Mouse (Mus musculus) lung, embryonic 15.5 days (tissue): ENCODE measurements around the gene Arid1b. TPM values are rescaled to one million over a fixed set of nuclear protein-coding genes. Genes with fewer than 3 reads are reported as not detected.

Experiments
- ATAC-seq: fragments of 200-750 bp; cut with Nextera tagmentation; 2 replicates; pipeline ENCODE4 v1.8.0; 2017; ENCODE audit warnings: moderate number of reproducible peaks, borderline replicate concordance; ENCODE audit not compliant: low FRiP score, low TSS enrichment; ENCODE audit errors: extremely low read depth
- H3K27ac ChIP-seq: fragments of 300-500 bp; sonication (generic); 2 replicates; pipeline ENCODE4 v1.5.1; 2015; ENCODE audit warnings: moderate library complexity, mild to moderate bottlenecking, inconsistent platforms
- H3K27me3 ChIP-seq: fragments of 300-500 bp; sonication (generic); 2 replicates; pipeline ENCODE4 v1.6.1; 2015; ENCODE audit warnings: inconsistent platforms
- H3K36me3 ChIP-seq: fragments of 300-500 bp; sonication (generic); 2 replicates; pipeline ENCODE4 v1.6.1; 2015; ENCODE audit warnings: inconsistent platforms
- H3K4me1 ChIP-seq: fragments of 300-500 bp; sonication (generic); 2 replicates; pipeline ENCODE4 v1.6.1; 2015; ENCODE audit warnings: inconsistent platforms
- H3K4me2 ChIP-seq: fragments of 300-500 bp; sonication (generic); 2 replicates; pipeline ENCODE4 v1.6.1; 2015; ENCODE audit warnings: inconsistent platforms, mild to moderate bottlenecking, moderate library complexity
- H3K4me3 ChIP-seq: fragments of 300-500 bp; sonication (generic); 2 replicates; pipeline ENCODE4 v1.5.1; 2015; ENCODE audit warnings: mild to moderate bottlenecking, inconsistent platforms
- H3K9ac ChIP-seq: fragments of 300-500 bp; sonication (generic); 2 replicates; pipeline ENCODE4 v1.6.1; 2015; ENCODE audit warnings: inconsistent platforms
- H3K9me3 ChIP-seq: fragments of 300-500 bp; sonication (generic); 2 replicates; pipeline ENCODE4 v1.6.1; 2016; ENCODE audit warnings: inconsistent platforms
- WGBS: fragments of 180-500 bp; shearing (Covaris S2); methylation state at CpG from one replicate; pipeline ENCODE4 v1.1.7; 2015; 5-methylcytosine and 5-hydroxymethylcytosine counted together
- polyA plus RNA-seq: library from polyadenylated mRNA; unstranded; fragments of >200 nt; fragmentation: Nextera tagmentation; extraction: Ambion mirVana; gene quantifications from 2 replicates; pipeline ENCODE4 v1.2.1, GENCODE M21; 2015

The Arid1b gene
- polyA plus RNA-seq, 1 experiment from 2014 or later = 10.5 TPM

DNA sequence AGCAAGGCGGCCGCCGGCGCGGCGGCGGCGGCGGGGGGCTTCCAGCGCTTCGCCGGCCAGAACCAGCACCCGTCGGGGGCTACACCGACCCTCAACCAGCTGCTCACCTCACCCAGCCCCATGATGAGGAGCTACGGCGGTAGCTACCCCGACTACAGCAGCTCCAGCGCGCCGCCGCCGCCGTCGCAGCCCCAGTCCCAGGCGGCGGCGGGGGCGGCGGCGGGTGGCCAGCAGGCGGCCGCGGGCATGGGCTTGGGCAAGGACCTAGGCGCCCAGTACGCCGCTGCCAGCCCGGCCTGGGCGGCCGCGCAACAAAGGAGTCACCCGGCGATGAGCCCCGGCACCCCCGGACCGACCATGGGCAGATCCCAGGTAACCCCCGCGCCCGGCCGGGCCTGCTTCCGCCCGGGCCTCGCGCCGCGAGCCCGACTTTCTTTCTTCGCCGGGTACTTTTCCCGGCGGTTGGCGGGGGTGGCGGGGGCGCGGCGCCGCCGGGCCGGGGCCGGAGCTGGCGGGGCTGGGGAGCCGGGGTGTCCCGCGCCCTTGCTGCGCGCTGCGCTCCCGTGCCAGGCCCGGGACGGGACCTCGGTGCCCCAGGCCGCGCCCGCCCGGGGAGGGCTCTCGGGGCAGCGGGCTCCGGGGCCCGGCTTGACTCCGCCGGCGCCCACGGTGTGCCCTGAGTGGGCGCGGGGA, 2.1 kb downstream of the Arid1b start:
- H3K4me1 ChIP-seq = peaks cover 25% of the 10 kb centered on the region
- WGBS = under 1% methylated on average over 70 of the region's 95 CpGs
- H3K27me3 ChIP-seq = no peaks in the 10 kb centered on the region
- no peaks in the 10 kb centered on the region for H3K36me3 ChIP-seq
- peak overlapping the region; percentile 99 for H3K9ac ChIP-seq
- ATAC-seq = peak; percentile 25; the same call in 1 of the 2 replicates
- H3K4me3 ChIP-seq = peak overlapping the region; percentile 96
- peak overlapping the region; percentile 100 for H3K27ac ChIP-seq
- peak overlapping the region; percentile 55 for H3K4me2 ChIP-seq
- no peaks in the 10 kb centered on the region for H3K9me3 ChIP-seq

DNA sequence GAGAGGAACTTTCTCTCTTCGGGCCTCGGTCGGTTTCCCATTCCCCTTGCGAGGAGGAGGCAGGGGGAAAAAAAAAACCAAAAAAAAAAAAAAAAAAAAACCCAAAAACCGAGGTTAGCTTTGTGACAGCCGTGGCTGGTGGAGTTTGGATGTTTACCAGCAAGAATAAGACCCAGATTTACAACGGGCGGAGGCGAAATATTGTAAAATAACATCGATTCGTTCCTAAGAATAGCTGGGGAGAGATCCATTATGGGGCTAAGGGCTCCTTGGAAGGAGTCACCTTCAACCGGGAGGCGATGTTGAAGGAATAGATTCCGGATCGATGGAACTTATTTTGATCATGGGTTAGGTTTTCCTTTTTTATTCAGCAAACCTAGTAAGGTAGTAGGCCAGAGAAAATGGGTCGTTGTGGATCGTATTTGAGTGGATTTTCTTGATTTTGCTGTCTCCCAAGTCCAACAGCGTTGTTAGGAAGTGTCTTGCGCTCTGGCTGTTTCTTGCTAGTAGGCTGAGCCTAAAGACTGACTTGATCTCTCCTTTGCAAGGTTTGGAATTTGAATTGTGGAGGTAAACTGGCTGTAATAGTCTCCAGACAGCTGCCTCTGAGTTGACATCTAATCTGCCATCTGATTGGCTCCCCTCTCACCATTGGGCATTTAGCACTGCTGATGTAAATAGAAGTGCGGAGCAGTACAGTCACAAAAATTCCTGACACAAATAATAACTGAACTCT, 2.9 kb downstream of the Arid1b start:
- H3K27me3 ChIP-seq = no peaks in the 10 kb centered on the region
- no peaks in the 10 kb centered on the region for H3K9me3 ChIP-seq
- H3K27ac ChIP-seq = peak overlapping the region; percentile 100
- under 1% methylated on average over 20 of the region's 20 CpGs for WGBS
- H3K4me1 ChIP-seq = peaks cover 32% of the 10 kb centered on the region
- H3K4me3 ChIP-seq = peak overlapping the region; percentile 96
- no peaks in the 10 kb centered on the region for H3K36me3 ChIP-seq
- no peak for ATAC-seq
- peak overlapping the region; percentile 55 for H3K4me2 ChIP-seq
- peak overlapping the region; percentile 99 for H3K9ac ChIP-seq

DNA sequence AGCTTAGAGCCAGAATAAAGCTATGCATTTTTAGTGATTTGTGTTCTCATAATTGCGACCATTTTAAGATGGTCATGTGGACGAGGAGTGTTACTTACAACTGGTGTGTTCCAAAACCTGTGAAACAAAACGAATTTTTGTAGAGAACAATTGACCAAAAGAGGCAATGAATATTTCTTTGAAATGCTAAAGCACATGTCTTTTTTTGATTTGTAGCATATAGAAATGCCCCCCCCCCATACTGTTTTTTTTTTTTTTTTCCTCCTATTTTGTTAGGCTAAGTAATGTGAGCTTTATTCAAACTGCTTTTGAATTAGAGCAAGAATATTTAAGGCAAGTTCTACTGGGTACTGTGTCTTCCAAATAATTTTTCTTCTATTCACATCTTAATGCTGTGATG, 3.8 kb downstream of the Arid1b start:
- H3K4me2 ChIP-seq = peak overlapping the region; percentile 55
- WGBS = 36% methylated on average over 3 of the region's 3 CpGs

GRCm38 (mm10) chr17:4999256-4999655, 5.1 kb downstream of the Arid1b start:
- 24% methylated on average over 1 of the region's 1 CpGs for WGBS
- H3K9ac ChIP-seq = no peak overlapping the region
- H3K36me3 ChIP-seq = no peaks in the 10 kb centered on the region
- no peaks in the 10 kb centered on the region for H3K27me3 ChIP-seq
- H3K9me3 ChIP-seq = no peaks in the 10 kb centered on the region
- peaks cover 49% of the 10 kb centered on the region for H3K4me1 ChIP-seq
- H3K27ac ChIP-seq = no peak overlapping the region
- no peak overlapping the region for H3K4me3 ChIP-seq
- no peak overlapping the region for H3K4me2 ChIP-seq
- no peak for ATAC-seq

More for the DNA sequence above, 3.8 kb downstream of the Arid1b start:
- H3K4me1 ChIP-seq = peaks cover 38% of the 10 kb centered on the region
- no peak for ATAC-seq
- H3K36me3 ChIP-seq = no peaks in the 10 kb centered on the region
- no peak overlapping the region for H3K27ac ChIP-seq
- H3K9me3 ChIP-seq = no peaks in the 10 kb centered on the region
- H3K27me3 ChIP-seq = no peaks in the 10 kb centered on the region
- no peak overlapping the region for H3K9ac ChIP-seq
- H3K4me3 ChIP-seq = 0 out of 2 replicates have a peak overlapping the region, but pooled peaks have one; percentile 14

DNA sequence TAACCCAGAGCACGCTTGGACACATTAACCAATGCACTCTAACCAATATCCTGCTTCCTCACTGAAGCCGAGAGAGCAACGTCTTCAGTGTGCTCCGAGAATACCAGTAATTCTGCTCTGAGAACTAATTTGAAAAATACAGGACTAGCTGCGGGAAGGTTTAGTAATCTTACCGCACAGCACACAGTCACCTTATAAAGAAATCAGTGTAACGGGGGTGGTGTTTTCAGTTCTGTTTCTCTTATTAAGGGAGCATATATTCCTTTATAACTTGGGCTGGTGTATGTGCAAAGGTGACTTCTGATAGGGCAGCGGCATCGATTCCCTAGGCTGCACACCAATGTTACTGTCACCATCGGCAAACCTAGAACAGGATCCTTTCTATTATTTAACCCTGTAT, 5.9 kb downstream of the Arid1b start:
- Histone ChIP-seq H3K4me3 (0 out of 2 replicates have a peak overlapping the region, but pooled peaks have one; percentile 1), H3K4me1 (peaks cover 56% of the 10 kb centered on the region), H3K27ac (no peak overlapping the region), H3K9me3 (no peaks in the 10 kb centered on the region), H3K36me3 (no peaks in the 10 kb centered on the region), H3K27me3 (no peaks in the 10 kb centered on the region), H3K9ac (no peak overlapping the region), H3K4me2 (peak overlapping the region; percentile 27)
- ATAC-seq = no peak
- WGBS = 40% methylated on average over 10 of the region's 10 CpGs

DNA sequence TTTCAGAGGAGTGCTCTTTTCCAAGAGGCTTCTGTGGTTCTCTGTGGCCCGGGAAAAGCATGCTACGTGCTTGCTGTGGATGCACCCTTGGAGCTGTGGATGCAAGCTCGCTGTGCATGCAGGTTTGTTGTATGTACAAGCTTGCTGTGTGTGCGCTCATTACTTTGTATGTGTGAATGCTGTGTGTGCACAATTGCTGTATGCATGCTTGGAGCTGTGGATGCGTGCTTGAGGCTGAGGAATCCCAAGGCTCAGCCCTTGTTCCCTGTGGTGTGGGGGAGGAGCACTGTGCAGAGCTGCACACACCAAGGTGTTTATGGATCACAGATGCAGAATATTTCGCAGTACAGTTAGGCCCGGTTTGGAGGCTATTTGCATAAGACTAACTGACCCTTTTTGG, 6.7 kb downstream of the Arid1b start:
- no peak for ATAC-seq
- Histone ChIP-seq H3K4me1 (peaks cover 60% of the 10 kb centered on the region), H3K27ac (no peak overlapping the region), H3K9me3 (no peaks in the 10 kb centered on the region), H3K4me3 (no peak overlapping the region), H3K36me3 (no peaks in the 10 kb centered on the region), H3K27me3 (no peaks in the 10 kb centered on the region), H3K4me2 (no peak overlapping the region), H3K9ac (no peak overlapping the region)
- WGBS = 53% methylated on average over 7 of the region's 7 CpGs

GRCm38 (mm10) chr17:5001531-5002131, 7.5 kb downstream of the Arid1b start:
- H3K9me3 ChIP-seq = no peaks in the 10 kb centered on the region
- H3K9ac ChIP-seq = no peak overlapping the region
- WGBS = 30% methylated on average over 9 of the region's 9 CpGs
- H3K27me3 ChIP-seq = no peaks in the 10 kb centered on the region
- no peak overlapping the region for H3K4me3 ChIP-seq
- H3K27ac ChIP-seq = no peak overlapping the region
- ATAC-seq = no peak
- no peaks in the 10 kb centered on the region for H3K36me3 ChIP-seq
- H3K4me1 ChIP-seq = peaks cover 66% of the 10 kb centered on the region
- no peak overlapping the region for H3K4me2 ChIP-seq

GRCm38 (mm10) chr17:5002937-5003508, 8.9 kb downstream of the Arid1b start:
- H3K9ac ChIP-seq = no peak overlapping the region
- no peak overlapping the region for H3K27ac ChIP-seq
- no peak overlapping the region for H3K4me3 ChIP-seq
- ATAC-seq = no peak
- no peaks in the 10 kb centered on the region for H3K9me3 ChIP-seq
- H3K4me2 ChIP-seq = no peak overlapping the region
- no peaks in the 10 kb centered on the region for H3K36me3 ChIP-seq
- H3K27me3 ChIP-seq = no peaks in the 10 kb centered on the region
- H3K4me1 ChIP-seq = peaks cover 80% of the 10 kb centered on the region
- 70% methylated on average over 10 of the region's 10 CpGs for WGBS

DNA sequence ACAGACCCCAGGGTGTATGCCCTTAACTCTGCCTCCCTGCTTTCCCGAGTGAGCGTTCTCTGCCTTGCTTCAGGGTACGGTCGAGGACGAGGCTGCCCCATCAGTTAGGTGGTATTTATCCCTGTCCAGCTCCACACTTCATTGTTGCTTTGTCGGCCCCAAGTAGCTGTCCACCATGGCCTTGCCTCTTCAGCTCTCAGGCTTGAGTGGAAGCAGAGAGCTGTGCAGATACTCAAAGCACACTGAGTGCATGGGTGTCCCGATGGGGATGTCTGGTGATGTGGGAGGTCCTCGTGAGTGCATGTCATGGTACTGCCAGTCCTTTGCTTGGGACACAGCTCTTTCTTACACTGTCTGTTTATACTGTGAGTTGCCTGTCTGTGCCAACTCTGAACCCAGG, 10.1 kb downstream of the Arid1b start:
- Histone ChIP-seq H3K36me3 (no peaks in the 10 kb centered on the region), H3K4me3 (no peak overlapping the region), H3K27ac (no peak overlapping the region), H3K9ac (no peak overlapping the region), H3K9me3 (no peaks in the 10 kb centered on the region), H3K27me3 (no peaks in the 10 kb centered on the region), H3K4me2 (0 out of 2 replicates have a peak overlapping the region, but pooled peaks have one; percentile 1), H3K4me1 (peaks cover 89% of the 10 kb centered on the region)
- no peak for ATAC-seq
- 27% methylated on average over 8 of the region's 8 CpGs for whole genome bisulfite sequencing

DNA sequence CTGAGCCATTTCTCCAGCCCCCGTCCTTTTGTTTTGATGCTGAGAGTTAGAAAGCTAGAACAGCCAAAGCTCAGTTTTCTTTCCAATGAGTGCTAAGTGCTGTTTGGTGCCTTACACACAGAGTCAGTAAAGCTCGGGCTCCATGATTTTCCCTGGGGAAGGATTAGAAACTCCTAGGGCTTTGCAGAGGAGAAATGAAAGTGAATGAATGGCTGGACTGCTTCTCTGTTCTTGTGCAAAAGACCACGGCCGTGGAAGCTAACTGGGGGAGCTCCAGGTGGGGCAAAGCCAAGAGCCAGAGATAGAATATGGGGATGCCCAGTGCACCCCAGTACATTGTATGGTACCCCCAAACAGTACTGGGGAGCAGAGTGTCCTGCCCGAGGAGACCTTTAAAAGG, 10.6 kb downstream of the Arid1b start:
- ATAC-seq = no peak
- H3K9me3 ChIP-seq = no peaks in the 10 kb centered on the region
- no peaks in the 10 kb centered on the region for H3K36me3 ChIP-seq
- 52% methylated on average over 5 of the region's 5 CpGs for WGBS
- 0 out of 2 replicates have a peak overlapping the region, but pooled peaks have one; percentile 1 for H3K4me2 ChIP-seq
- no peak overlapping the region for H3K27ac ChIP-seq
- no peaks in the 10 kb centered on the region for H3K27me3 ChIP-seq
- no peak overlapping the region for H3K4me3 ChIP-seq
- no peak overlapping the region for H3K9ac ChIP-seq
- peaks cover 91% of the 10 kb centered on the region for H3K4me1 ChIP-seq

DNA sequence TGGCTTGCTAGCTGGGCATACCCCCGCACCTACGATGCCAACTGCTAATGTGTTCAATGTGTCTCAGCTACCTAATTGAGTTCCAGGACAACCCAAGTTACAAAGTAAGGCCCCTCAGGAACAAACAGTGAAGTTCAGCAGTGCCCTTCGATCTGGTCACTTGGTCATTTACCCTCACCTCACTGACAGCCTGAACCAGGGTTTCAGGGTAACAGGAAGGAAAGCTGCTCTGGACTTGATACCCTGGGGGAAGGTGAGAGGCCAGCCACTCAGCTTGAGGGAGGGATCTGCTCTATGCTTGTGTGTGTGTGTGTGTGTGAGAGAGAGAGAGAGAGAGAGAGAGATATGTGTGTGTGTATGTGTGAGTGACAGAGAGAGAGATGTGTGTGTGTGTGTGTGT, 11.2 kb downstream of the Arid1b start:
- no peak overlapping the region for H3K4me3 ChIP-seq
- no peaks in the 10 kb centered on the region for H3K27me3 ChIP-seq
- no peaks in the 10 kb centered on the region for H3K9me3 ChIP-seq
- H3K9ac ChIP-seq = no peak overlapping the region
- no peak overlapping the region for H3K27ac ChIP-seq
- H3K4me1 ChIP-seq = peaks cover 90% of the 10 kb centered on the region
- H3K4me2 ChIP-seq = no peak overlapping the region
- no peak for ATAC-seq
- 60% methylated on average over 3 of the region's 3 CpGs for WGBS
- H3K36me3 ChIP-seq = no peaks in the 10 kb centered on the region
